Mouse (Mus musculus) embryonic facial prominence, embryonic 12.5 days (tissue): ENCODE data around the gene Yipf1. TPM values are rescaled to one million over a fixed set of nuclear protein-coding genes. Genes with fewer than 3 reads are reported as not detected.

Source experiments
- ATAC-seq: fragments of 200-750 bp; cut with Nextera tagmentation; 2 replicates; pipeline ENCODE4 v1.8.0; 2017; ENCODE audit not compliant: insufficient number of reproducible peaks, insufficient read depth, low FRiP score, low TSS enrichment
- H3K27ac ChIP-seq: fragments of 300-500 bp; sonication (generic); 2 replicates; pipeline ENCODE4 v1.5.1; 2016; ENCODE audit warnings: mild to moderate bottlenecking
- H3K27me3 ChIP-seq: fragments of 300-500 bp; sonication (generic); 2 replicates; pipeline ENCODE4 v1.6.1; 2016; ENCODE audit warnings: mild to moderate bottlenecking, moderate library complexity
- H3K36me3 ChIP-seq: fragments of 300-500 bp; sonication (generic); 2 replicates; pipeline ENCODE4 v1.6.1; 2016; ENCODE audit warnings: mild to moderate bottlenecking
- H3K4me1 ChIP-seq: fragments of 300-500 bp; sonication (generic); 2 replicates; pipeline ENCODE4 v1.6.1; 2016
- H3K4me2 ChIP-seq: fragments of 300-500 bp; sonication (generic); replicated peaks from 2 replicates; pipeline ENCODE4 v1.6.1; 2016; ENCODE audit warnings: mild to moderate bottlenecking, moderate library complexity
- H3K4me3 ChIP-seq: fragments of 300-500 bp; sonication (generic); 2 replicates; pipeline ENCODE4 v1.5.1; 2016; ENCODE audit warnings: mild to moderate bottlenecking
- H3K9ac ChIP-seq: fragments of 300-500 bp; sonication (generic); 2 replicates; pipeline ENCODE4 v1.6.1; 2016; ENCODE audit warnings: mild to moderate bottlenecking, moderate library complexity
- H3K9me3 ChIP-seq: fragments of 300-500 bp; sonication (generic); 2 replicates; pipeline ENCODE4 v1.6.1; 2016; ENCODE audit warnings: mild to moderate bottlenecking, moderate library complexity
- WGBS: fragments of 180-500 bp; shearing (Covaris S2); methylation state at CpG from one replicate; pipeline ENCODE4 v1.1.7; 2016; 5-methylcytosine and 5-hydroxymethylcytosine counted together
- polyA plus RNA-seq: library from polyadenylated mRNA; unstranded; fragments of >200 nt; fragmentation: Nextera tagmentation; extraction: Ambion mirVana; gene quantifications from 2 replicates; pipeline ENCODE4 v1.2.1, GENCODE M21; 2016

Yipf1 gene
- polyA plus RNA-seq, 1 experiment from 2014 or later: 47.1 TPM

DNA sequence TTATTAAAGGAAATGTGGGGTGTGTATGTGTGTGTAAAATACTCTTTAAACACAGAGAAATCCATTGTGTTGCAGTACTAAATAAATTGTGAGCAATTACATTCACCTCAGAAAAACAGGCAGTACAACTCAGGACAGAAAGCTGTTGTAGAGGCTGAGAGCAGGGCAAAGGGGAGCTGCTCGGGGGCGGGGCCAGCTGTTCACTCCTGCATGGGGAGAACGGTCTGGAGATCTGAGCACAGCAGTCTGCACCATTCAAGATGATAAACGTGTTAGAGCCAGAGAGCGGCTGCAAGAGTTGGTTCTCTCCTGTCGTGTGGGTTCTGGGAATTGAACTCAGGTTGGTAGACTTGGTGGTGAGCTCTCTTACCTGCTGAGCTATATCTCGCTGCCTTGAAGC lies 66.7 kb downstream of the Yipf1 start:
- Histone ChIP-seq H3K4me2 (no peak overlapping the region), H3K36me3 (peaks cover 73% of the 10 kb centered on the region), H3K27ac (no peak overlapping the region), H3K27me3 (no peaks in the 10 kb centered on the region), H3K9me3 (no peaks in the 10 kb centered on the region), H3K4me1 (no peaks in the 10 kb centered on the region), H3K4me3 (no peak overlapping the region), H3K9ac (no peak overlapping the region)
- no peak for ATAC-seq
- WGBS: 83% methylated on average over 7 of the region's 7 CpGs

DNA sequence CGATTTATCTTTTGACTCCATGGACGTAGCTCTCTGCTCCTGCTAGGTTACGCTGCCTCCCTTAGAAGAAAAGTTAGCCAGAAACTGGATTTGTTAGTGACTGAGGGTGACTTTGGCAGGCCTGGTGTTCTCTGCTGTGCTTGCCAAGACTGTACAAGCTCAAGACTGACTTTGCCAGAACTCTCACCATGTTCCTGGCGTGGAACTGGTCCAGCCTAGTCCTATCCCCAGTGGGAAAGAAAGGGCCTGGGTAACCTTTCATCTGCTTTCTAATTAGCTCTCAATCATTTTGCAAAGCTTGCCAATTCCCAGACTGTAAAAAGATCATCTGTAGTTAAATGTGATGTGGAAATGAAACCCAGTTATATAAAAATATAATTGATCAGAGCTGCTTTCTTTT lies 72.9 kb downstream of the Yipf1 start:
- H3K36me3 ChIP-seq: peaks cover 83% of the 10 kb centered on the region
- 95% methylated on average over 4 of the region's 4 CpGs for WGBS

DNA sequence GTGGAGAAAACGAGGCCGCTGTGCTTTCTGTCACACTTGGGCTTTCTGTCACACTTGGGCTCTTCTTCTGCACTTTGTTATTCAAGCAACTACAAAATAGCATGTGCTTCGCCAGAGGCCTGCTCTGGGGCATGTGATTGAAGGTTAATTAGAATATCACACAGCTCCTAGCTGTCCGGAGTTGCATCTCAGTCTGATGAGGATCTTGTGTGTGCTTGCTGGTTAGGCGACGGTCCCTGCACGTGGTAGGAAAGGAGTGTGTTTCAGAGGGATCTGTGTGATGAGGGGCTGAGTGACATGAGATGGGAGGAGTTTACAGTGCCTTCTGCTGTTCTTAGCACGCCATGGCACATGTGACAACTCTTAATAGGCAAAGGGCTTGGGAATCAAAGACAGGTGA lies 73.3 kb downstream of the Yipf1 start:
- no peak overlapping the region for H3K27ac ChIP-seq
- H3K4me3 ChIP-seq: no peak overlapping the region
- H3K4me1 ChIP-seq: no peaks in the 10 kb centered on the region
- peaks cover 85% of the 10 kb centered on the region for H3K36me3 ChIP-seq
- WGBS: 94% methylated on average over 8 of the region's 8 CpGs
- no peak for ATAC-seq
- no peak overlapping the region for H3K9ac ChIP-seq
- H3K9me3 ChIP-seq: no peaks in the 10 kb centered on the region
- H3K4me2 ChIP-seq: no peak overlapping the region
- no peaks in the 10 kb centered on the region for H3K27me3 ChIP-seq

More for the DNA sequence above, 72.9 kb downstream of the Yipf1 start:
- Histone ChIP-seq H3K4me1 (no peaks in the 10 kb centered on the region), H3K27me3 (no peaks in the 10 kb centered on the region), H3K4me2 (no peak overlapping the region), H3K9ac (no peak overlapping the region), H3K4me3 (no peak overlapping the region), H3K9me3 (no peaks in the 10 kb centered on the region), H3K27ac (no peak overlapping the region)
- no peak for ATAC-seq

DNA sequence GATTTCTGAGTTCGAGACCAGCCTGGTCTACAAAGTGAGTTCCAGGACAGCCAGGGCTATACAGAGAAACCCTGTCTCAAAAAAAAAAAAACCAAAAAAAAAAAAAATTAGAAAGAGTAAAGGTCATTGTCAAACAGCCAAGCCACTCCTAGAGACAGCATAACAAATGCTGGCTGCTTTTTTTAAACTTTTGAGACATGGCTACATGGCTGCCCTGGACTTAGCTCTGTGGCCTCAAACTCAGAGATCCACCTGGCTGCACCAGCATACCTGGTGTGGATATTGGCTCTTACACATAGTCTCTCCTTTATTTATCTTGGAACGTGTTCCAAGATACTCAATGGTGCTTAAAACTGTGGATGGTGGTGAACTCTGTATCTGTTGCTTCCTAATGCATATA lies 74.1 kb downstream of the Yipf1 start:
- no peaks in the 10 kb centered on the region for H3K27me3 ChIP-seq
- H3K36me3 ChIP-seq: peaks cover 85% of the 10 kb centered on the region
- no peaks in the 10 kb centered on the region for H3K4me1 ChIP-seq
- no peak overlapping the region for H3K9ac ChIP-seq
- no peak overlapping the region for H3K4me3 ChIP-seq
- H3K4me2 ChIP-seq: no peak overlapping the region
- no peak for ATAC-seq
- H3K9me3 ChIP-seq: no peaks in the 10 kb centered on the region
- H3K27ac ChIP-seq: no peak overlapping the region
- 98% methylated on average over 2 of the region's 2 CpGs for WGBS

DNA sequence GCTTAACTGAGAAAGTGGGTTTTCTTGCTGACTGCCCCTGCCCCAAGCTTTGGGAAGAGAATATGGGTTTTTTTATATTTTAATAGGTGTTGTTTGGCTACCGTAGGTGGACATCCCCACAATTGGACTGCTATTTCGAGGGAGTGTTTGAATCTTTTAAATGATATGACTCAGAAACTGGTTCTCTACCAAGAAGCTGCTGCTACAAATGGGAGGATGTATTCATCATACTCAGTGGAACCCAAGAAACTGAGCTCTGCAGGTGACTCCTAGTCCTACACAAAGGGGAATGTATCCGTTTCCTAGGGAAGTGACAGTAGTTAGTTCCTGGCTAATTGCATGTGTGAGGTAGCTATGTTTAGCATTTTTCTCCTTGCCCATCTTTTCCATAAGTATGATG lies 75.2 kb downstream of the Yipf1 start:
- H3K4me2 ChIP-seq: no peak overlapping the region
- no peaks in the 10 kb centered on the region for H3K9me3 ChIP-seq
- H3K36me3 ChIP-seq: peaks cover 89% of the 10 kb centered on the region
- H3K27me3 ChIP-seq: no peaks in the 10 kb centered on the region
- no peak overlapping the region for H3K4me3 ChIP-seq
- no peak overlapping the region for H3K27ac ChIP-seq
- ATAC-seq: no peak
- WGBS: 93% methylated on average over 3 of the region's 3 CpGs
- no peak overlapping the region for H3K9ac ChIP-seq
- H3K4me1 ChIP-seq: no peaks in the 10 kb centered on the region

DNA sequence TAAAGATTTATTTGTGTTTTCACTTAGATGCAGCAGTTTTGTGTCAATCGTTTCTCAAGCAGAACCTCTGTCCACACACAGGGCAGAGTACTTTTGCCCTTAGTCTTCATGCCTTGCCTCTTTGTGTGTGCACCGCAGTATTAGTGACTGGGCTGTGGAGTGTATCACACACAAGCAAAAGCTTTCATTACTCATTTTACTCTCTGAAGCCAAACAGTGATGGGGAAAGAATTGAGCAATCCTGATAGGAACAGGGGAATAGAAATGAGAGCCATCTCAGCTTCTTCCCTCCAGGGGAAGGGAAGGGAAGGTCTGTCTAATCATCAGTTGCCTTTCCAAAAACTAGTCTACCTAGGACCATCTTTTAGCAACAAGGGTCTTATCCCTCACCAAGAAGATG lies 79.6 kb downstream of the Yipf1 start:
- Histone ChIP-seq H3K27me3 (no peaks in the 10 kb centered on the region), H3K4me3 (no peak overlapping the region), H3K4me2 (no peak overlapping the region), H3K9me3 (no peaks in the 10 kb centered on the region), H3K36me3 (peaks cover 78% of the 10 kb centered on the region), H3K4me1 (no peaks in the 10 kb centered on the region), H3K9ac (no peak overlapping the region), H3K27ac (no peak overlapping the region)
- 88% methylated on average over 2 of the region's 2 CpGs for WGBS
- ATAC-seq: no peak

Other genes starting within 250 kb of the Yipf1 start
- gene Mrpl37, start 247.5 kb upstream of the Yipf1 start, polyA plus RNA-seq: 96.9 and 100 TPM in 2 replicates
- 4.6 and 5.9 TPM in 2 replicates for gene Cyb5rl, start 247.4 kb upstream of the Yipf1 start, polyA plus RNA-seq
- gene Cdcp2, start 217.5 kb upstream of the Yipf1 start, polyA plus RNA-seq: 0.08 TPM in 2 replicates
- 374 and 383 TPM in 2 replicates for gene Tmem59, start 136.0 kb upstream of the Yipf1 start, polyA plus RNA-seq
- gene Tceanc2, start 135.2 kb upstream of the Yipf1 start, polyA plus RNA-seq: 23.1 and 24.7 TPM in 2 replicates
- gene Ldlrad1, start 105.2 kb upstream of the Yipf1 start, polyA plus RNA-seq: not detected in 2 replicates
- 92.2 and 97.5 TPM in 2 replicates for gene Lrrc42, start 60.8 kb upstream of the Yipf1 start, polyA plus RNA-seq
- gene Hspb11, start 60.8 kb upstream of the Yipf1 start, polyA plus RNA-seq: 38.1 and 38.4 TPM in 2 replicates
- not detected in 2 replicates for gene Dio1, start 7.2 kb upstream of the Yipf1 start, polyA plus RNA-seq
- gene Ndc1, start 53.4 kb downstream of the Yipf1 start, polyA plus RNA-seq: 35.8 and 38.8 TPM in 2 replicates
- gene Glis1, start 120.2 kb downstream of the Yipf1 start, polyA plus RNA-seq: 23.3 and 26.0 TPM in 2 replicates